Mouse (Mus musculus): ENCODE measurements around the gene Sp8. TPM values are rescaled to one million over a fixed set of nuclear protein-coding genes. Genes with fewer than 3 reads are reported as not detected.

Sp8 gene
- polyA plus RNA-seq, 1 experiment: 0.31 TPM

GRCm38 (mm10) chr12:118836411-118837341, 9.5 kb upstream of the Sp8 start:
- H3K36me3 ChIP-seq (ENCODE audit: control insufficient read depth, insufficient read depth, low read length, poor library complexity, severe bottlenecking): no peaks in the 10 kb centered on the region
- H3K9ac ChIP-seq (ENCODE audit: low read depth, poor library complexity, severe bottlenecking): peak overlapping the region; percentile 5; the same call in 1 of the 2 replicates
- H3K4me1 ChIP-seq (ENCODE audit: control insufficient read depth, insufficient read depth, low read length): no peaks in the 10 kb centered on the region
- H3K4me3 ChIP-seq (ENCODE audit: low read depth, low read length): peak overlapping the region; percentile 56
- no peaks in the 10 kb centered on the region for H3K9me3 ChIP-seq (replicated peaks; ENCODE audit: control insufficient read depth, insufficient read depth, low read length, poor library complexity, severe bottlenecking)
- H3K27ac ChIP-seq (ENCODE audit: insufficient read depth, low read length): no peak overlapping the region
- 0 out of 2 replicates have a peak, but pooled peaks have one; percentile 13 for TF ChIP-seq EP300 (IDR thresholded peaks at IDR 0.05; ENCODE audit: insufficient read depth, low read depth, low read length)
- no peak for TF ChIP-seq CTCF (IDR thresholded peaks at IDR 0.05; ENCODE audit: low read depth, low read length)
- peaks cover 25% of the 10 kb centered on the region for H3K27me3 ChIP-seq (ENCODE audit: control insufficient read depth, insufficient read depth, low read length, poor library complexity, severe bottlenecking)

- no peak overlapping the region for H3K27ac ChIP-seq (ENCODE audit: insufficient read depth, low read length)
- peak overlapping the region; percentile 56 for H3K4me3 ChIP-seq (ENCODE audit: low read depth, low read length)
- peaks cover 28% of the 10 kb centered on the region for H3K27me3 ChIP-seq (ENCODE audit: control insufficient read depth, insufficient read depth, low read length, poor library complexity, severe bottlenecking)
- TF ChIP-seq POLR2A (IDR thresholded peaks at IDR 0.05; ENCODE audit: insufficient read depth, low read length): no peak
- H3K4me1 ChIP-seq (ENCODE audit: control insufficient read depth, insufficient read depth, low read length): no peaks in the 10 kb centered on the region
- no peaks in the 10 kb centered on the region for H3K36me3 ChIP-seq (ENCODE audit: control insufficient read depth, insufficient read depth, low read length, poor library complexity, severe bottlenecking)
- H3K9me3 ChIP-seq (replicated peaks; ENCODE audit: control insufficient read depth, insufficient read depth, low read length, poor library complexity, severe bottlenecking): no peaks in the 10 kb centered on the region
- peak overlapping the region; percentile 5; the same call in 1 of the 2 replicates for H3K9ac ChIP-seq (ENCODE audit: low read depth, poor library complexity, severe bottlenecking)
Measured at GRCm38 (mm10) chr12:118837361-118837760, 8.8 kb upstream of the Sp8 start.

GRCm38 (mm10) chr12:118838260-118838659, 7.9 kb upstream of the Sp8 start:
- Histone ChIP-seq H3K27me3 (ENCODE audit: control insufficient read depth, insufficient read depth, low read length, poor library complexity, severe bottlenecking) (peaks cover 30% of the 10 kb centered on the region), H3K4me1 (ENCODE audit: control insufficient read depth, insufficient read depth, low read length) (no peaks in the 10 kb centered on the region)

GRCm38 (mm10) chr12:118839398-118839797, 6.7 kb upstream of the Sp8 start:
- no peak overlapping the region for H3K27ac ChIP-seq (ENCODE audit: insufficient read depth, low read length)
- H3K27me3 ChIP-seq (ENCODE audit: control insufficient read depth, insufficient read depth, low read length, poor library complexity, severe bottlenecking): peaks cover 38% of the 10 kb centered on the region
- H3K36me3 ChIP-seq (ENCODE audit: control insufficient read depth, insufficient read depth, low read length, poor library complexity, severe bottlenecking): no peaks in the 10 kb centered on the region

More at GRCm38 (mm10) chr12:118838260-118838659, 7.9 kb upstream of the Sp8 start:
- Histone ChIP-seq H3K4me3 (ENCODE audit: low read depth, low read length) (no peak overlapping the region), H3K9me3 (replicated peaks; ENCODE audit: control insufficient read depth, insufficient read depth, low read length, poor library complexity, severe bottlenecking) (no peaks in the 10 kb centered on the region), H3K9ac (ENCODE audit: low read depth, poor library complexity, severe bottlenecking) (no peak overlapping the region), H3K36me3 (ENCODE audit: control insufficient read depth, insufficient read depth, low read length, poor library complexity, severe bottlenecking) (no peaks in the 10 kb centered on the region), H3K27ac (ENCODE audit: insufficient read depth, low read length) (no peak overlapping the region)
- no peak for TF ChIP-seq CTCF (IDR thresholded peaks at IDR 0.05; ENCODE audit: low read depth, low read length)
- no peak for TF ChIP-seq POLR2A (IDR thresholded peaks at IDR 0.05; ENCODE audit: insufficient read depth, low read length)
- no peak for TF ChIP-seq EP300 (IDR thresholded peaks at IDR 0.05; ENCODE audit: insufficient read depth, low read depth, low read length)

GRCm38 (mm10) chr12:118840301-118840700, 5.8 kb upstream of the Sp8 start:
- Histone ChIP-seq H3K9ac (ENCODE audit: low read depth, poor library complexity, severe bottlenecking) (no peak overlapping the region), H3K36me3 (ENCODE audit: control insufficient read depth, insufficient read depth, low read length, poor library complexity, severe bottlenecking) (no peaks in the 10 kb centered on the region), H3K4me3 (ENCODE audit: low read depth, low read length) (no peak overlapping the region), H3K4me1 (ENCODE audit: control insufficient read depth, insufficient read depth, low read length) (no peaks in the 10 kb centered on the region), H3K9me3 (replicated peaks; ENCODE audit: control insufficient read depth, insufficient read depth, low read length, poor library complexity, severe bottlenecking) (no peaks in the 10 kb centered on the region), H3K27ac (ENCODE audit: insufficient read depth, low read length) (no peak overlapping the region), H3K27me3 (ENCODE audit: control insufficient read depth, insufficient read depth, low read length, poor library complexity, severe bottlenecking) (peaks cover 39% of the 10 kb centered on the region)
- TF ChIP-seq POLR2A (IDR thresholded peaks at IDR 0.05; ENCODE audit: insufficient read depth, low read length): no peak
- TF ChIP-seq EP300 (IDR thresholded peaks at IDR 0.05; ENCODE audit: insufficient read depth, low read depth, low read length): no peak
- TF ChIP-seq CTCF (IDR thresholded peaks at IDR 0.05; ENCODE audit: low read depth, low read length): no peak

More at GRCm38 (mm10) chr12:118839398-118839797, 6.7 kb upstream of the Sp8 start:
- Histone ChIP-seq H3K4me1 (ENCODE audit: control insufficient read depth, insufficient read depth, low read length) (no peaks in the 10 kb centered on the region), H3K9me3 (replicated peaks; ENCODE audit: control insufficient read depth, insufficient read depth, low read length, poor library complexity, severe bottlenecking) (no peaks in the 10 kb centered on the region), H3K4me3 (ENCODE audit: low read depth, low read length) (no peak overlapping the region), H3K9ac (ENCODE audit: low read depth, poor library complexity, severe bottlenecking) (no peak overlapping the region)
- TF ChIP-seq POLR2A (IDR thresholded peaks at IDR 0.05; ENCODE audit: insufficient read depth, low read length) (no peak), CTCF (IDR thresholded peaks at IDR 0.05; ENCODE audit: low read depth, low read length) (no peak), EP300 (IDR thresholded peaks at IDR 0.05; ENCODE audit: insufficient read depth, low read depth, low read length) (no peak)

- TF ChIP-seq CTCF (IDR thresholded peaks at IDR 0.05; ENCODE audit: low read depth, low read length) (no peak), EP300 (IDR thresholded peaks at IDR 0.05; ENCODE audit: insufficient read depth, low read depth, low read length) (no peak), POLR2A (IDR thresholded peaks at IDR 0.05; ENCODE audit: insufficient read depth, low read length) (no peak)
- no peak overlapping the region for H3K27ac ChIP-seq (ENCODE audit: insufficient read depth, low read length)
- H3K4me3 ChIP-seq (ENCODE audit: low read depth, low read length): no peak overlapping the region
- H3K36me3 ChIP-seq (ENCODE audit: control insufficient read depth, insufficient read depth, low read length, poor library complexity, severe bottlenecking): no peaks in the 10 kb centered on the region
- H3K4me1 ChIP-seq (ENCODE audit: control insufficient read depth, insufficient read depth, low read length): no peaks in the 10 kb centered on the region
- no peaks in the 10 kb centered on the region for H3K9me3 ChIP-seq (replicated peaks; ENCODE audit: control insufficient read depth, insufficient read depth, low read length, poor library complexity, severe bottlenecking)
- no peak overlapping the region for H3K9ac ChIP-seq (ENCODE audit: low read depth, poor library complexity, severe bottlenecking)
- H3K27me3 ChIP-seq (ENCODE audit: control insufficient read depth, insufficient read depth, low read length, poor library complexity, severe bottlenecking): peaks cover 40% of the 10 kb centered on the region
Measured at GRCm38 (mm10) chr12:118840861-118841260, 5.3 kb upstream of the Sp8 start.
